ENCODE assay signal across 8 mouse cellular contexts in the genomic region with DNA sequence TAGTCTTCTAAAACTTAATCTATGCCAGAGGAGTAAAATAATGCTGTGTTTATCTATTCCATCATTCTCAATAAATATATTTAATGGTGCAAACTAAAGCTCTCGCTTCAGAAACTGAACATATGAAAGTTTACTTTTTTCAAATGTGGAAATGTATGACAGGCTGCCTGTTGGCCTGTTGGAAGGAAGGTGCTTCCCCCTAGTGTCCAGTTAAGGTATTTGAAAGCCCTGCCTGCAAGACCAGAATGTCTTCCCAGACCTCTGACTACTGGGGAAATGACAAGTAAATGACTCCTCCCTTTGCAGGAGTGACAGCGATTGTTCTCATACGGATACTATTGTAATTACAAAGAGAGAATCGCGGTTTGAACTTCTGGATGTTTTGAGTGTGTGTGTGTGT. TPM values are rescaled to one million over a fixed set of nuclear protein-coding genes. Genes with fewer than 3 reads are reported as not detected.
DNase-seq lines count a peak whose midpoint lies in the region; ATAC-seq and TF ChIP-seq lines count a peak whose summit lies in the region.

No protein-coding gene starts in this region.

- ATAC-seq in hindbrain, embryonic 16.5 days, result peak; percentile 75; the same call in 1 of the 2 replicates
- peak; percentile 82 for ATAC-seq in midbrain, embryonic 15.5 days (replicated peaks)

- 10% methylated on average over 5 of the region's 5 CpGs for WGBS in spleen, adult 2 months
- WGBS in hindbrain, embryonic 16.5 days, result 17% methylated on average over 5 of the region's 5 CpGs
- 13% methylated on average over 5 of the region's 5 CpGs for WGBS in midbrain, embryonic 15.5 days

- no peak overlapping the region for H3K9ac ChIP-seq in hindbrain, embryonic 16.5 days (ENCODE audit: low read depth, low read length)
- no peak overlapping the region for H3K9ac ChIP-seq in midbrain, embryonic 15.5 days

- no peak overlapping the region for H3K4me3 ChIP-seq in spleen, adult 2 months (ENCODE audit: extremely low read depth, insufficient read depth, insufficient read length)
- H3K4me3 ChIP-seq in embryonic fibroblast, embryonic 13.5 days (ENCODE audit: insufficient read depth, low read length), result no peak overlapping the region
- H3K4me3 ChIP-seq in hindbrain, embryonic 16.5 days (ENCODE audit: low read length), result no peak overlapping the region
- H3K4me3 ChIP-seq in midbrain, embryonic 15.5 days, result no peak overlapping the region

- peak; percentile 31; the same call in 1 of the 2 replicates for TF ChIP-seq CTCF in spleen, adult 2 months (IDR thresholded peaks at IDR 0.05; ENCODE audit: extremely low read depth, insufficient read depth, insufficient read length, insufficient replicate concordance)
- TF ChIP-seq CTCF in embryonic fibroblast, embryonic 13.5 days (IDR thresholded peaks at IDR 0.05; ENCODE audit: borderline replicate concordance, insufficient read depth, low read length), result peak; percentile 47; the same call in 1 of the 2 replicates

- H3K36me3 ChIP-seq in spleen, adult 2 months (ENCODE audit: control insufficient read depth, insufficient read depth, low read length), result no peaks in the 10 kb centered on the region
- no peaks in the 10 kb centered on the region for H3K36me3 ChIP-seq in hindbrain, embryonic 16.5 days (ENCODE audit: control insufficient read depth, insufficient read depth, low read length)
- no peaks in the 10 kb centered on the region for H3K36me3 ChIP-seq in midbrain, embryonic 15.5 days (replicated peaks)

- no peaks in the 10 kb centered on the region for H3K4me1 ChIP-seq in spleen, adult 2 months (ENCODE audit: control insufficient read depth, insufficient read depth, insufficient read length)
- no peaks in the 10 kb centered on the region for H3K4me1 ChIP-seq in embryonic fibroblast, embryonic 13.5 days (ENCODE audit: control insufficient read depth, insufficient read depth, low read length)
- H3K4me1 ChIP-seq in hindbrain, embryonic 16.5 days (ENCODE audit: control insufficient read depth, insufficient read depth, low read depth, low read length), result no peaks in the 10 kb centered on the region
- H3K4me1 ChIP-seq in midbrain, embryonic 15.5 days, result no peaks in the 10 kb centered on the region

- no peaks in the 10 kb centered on the region for H3K9me3 ChIP-seq in hindbrain, embryonic 16.5 days (ENCODE audit: control insufficient read depth, low read length)
- no peaks in the 10 kb centered on the region for H3K9me3 ChIP-seq in midbrain, embryonic 15.5 days

- H3K4me2 ChIP-seq in hindbrain, embryonic 16.5 days (ENCODE audit: low read length), result no peak overlapping the region
- H3K4me2 ChIP-seq in midbrain, embryonic 15.5 days, result no peak overlapping the region

- no peaks in the 10 kb centered on the region for H3K27me3 ChIP-seq in spleen, adult 2 months (ENCODE audit: control insufficient read depth, insufficient read depth, low read length)
- no peaks in the 10 kb centered on the region for H3K27me3 ChIP-seq in hindbrain, embryonic 16.5 days (replicated peaks; ENCODE audit: control insufficient read depth, insufficient read depth, low read length)
- H3K27me3 ChIP-seq in midbrain, embryonic 15.5 days (replicated peaks), result no peaks in the 10 kb centered on the region

- peak; percentile 25 to 43 for DNase-seq in spleen, adult 2 months (ENCODE audit: low read depth in 1 of 2, low spot score in 2 of 2)
- DNase-seq in spleen, adult 12 weeks (ENCODE audit: low spot score), result no peak
- peak; percentile 74 for DNase-seq in adrenal gland, postnatal 14 days
- peak; percentile 71 to 75 for DNase-seq in left cerebral cortex, postnatal 10 days (ENCODE audit: extremely low spot score in 1 of 2, low spot score in 2 of 2)
- DNase-seq in testis, postnatal 14 days (ENCODE audit: low spot score), result peak; percentile 25

- TF ChIP-seq POLR2A in spleen, adult 2 months (IDR thresholded peaks at IDR 0.05; ENCODE audit: low read depth, low read length), result no peak
- no peak for TF ChIP-seq POLR2A in embryonic fibroblast, embryonic 13.5 days (IDR thresholded peaks at IDR 0.05; ENCODE audit: low read depth, low read length)

- H3K27ac ChIP-seq in spleen, adult 2 months (ENCODE audit: insufficient read depth, low read length), result no peak overlapping the region
- no peak overlapping the region for H3K27ac ChIP-seq in embryonic fibroblast, embryonic 13.5 days (ENCODE audit: insufficient read depth, low read length)
- no peak overlapping the region for H3K27ac ChIP-seq in hindbrain, embryonic 16.5 days (ENCODE audit: low read depth, low read length)
- H3K27ac ChIP-seq in midbrain, embryonic 15.5 days, result no peak overlapping the region

- intact Hi-C loops in left cerebral cortex, postnatal 10 days (cut with DNase I), result loop anchor here (2.0 to 10.0 kb wide), 4 partner anchors 123 to 526 kb away; a partner anchor contains a TSS

RNA-seq across cellular contexts. Expression of a gene that starts 6.2 kb away (rescaled TPM):
- 5.9 and 6.0 TPM in 2 replicates for polyA plus RNA-seq in spleen, adult 2 months (2012; rRNA removed)
- total RNA-seq in adrenal gland, postnatal 14 days (2021), result 19.1 and 19.8 TPM in 2 replicates
- polyA plus RNA-seq in embryonic fibroblast, embryonic 13.5 days (2011; ENCODE audit: insufficient read length, low read depth, missing spikeins), result 22.8 and 31.1 TPM in 2 replicates
- polyA plus RNA-seq in hindbrain, embryonic 16.5 days (2015; fragmentation: Nextera tagmentation; extraction: Ambion mirVana), result 38.2 and 38.9 TPM in 2 replicates
- 10 to 100 TPM; 45.2 to 47.3 TPM for total RNA-seq in left cerebral cortex, postnatal 10 days (2021)
- polyA plus RNA-seq in midbrain, embryonic 15.5 days (2015; fragmentation: Nextera tagmentation; extraction: Ambion mirVana), result 32.9 and 35.7 TPM in 2 replicates
